Mouse (Mus musculus): ENCODE results near the gene Rnf222.

- TF ChIP-seq EP300 (IDR thresholded peaks at IDR 0.05; ENCODE audit: low read depth): no peak
- no peak for TF ChIP-seq CTCF (IDR thresholded peaks at IDR 0.05; ENCODE audit: low read depth)
Measured at GRCm38 (mm10) chr11:68850862-68851261, 37.5 kb upstream of the Rnf222 start.
